21 mouse cellular contexts compared by ENCODE assay signal in genomic region chr14:105619449-105619848, GRCm38 (mm10).
"Had no signal": no experiment of that assay in that cellular context is flagged by ENCODE, and none has a peak within 500 bp of the region (broad histone marks: within the 10 kb centered on the region; RNA-seq: fewer than 3 reads in every experiment).

No protein-coding gene starts in this region.

- H3K9me3 ChIP-seq: midbrain, embryonic 10.5 days; midbrain, embryonic 13.5 days; neural tube, embryonic 13.5 days had no signal

- H3K36me3 ChIP-seq: midbrain, embryonic 10.5 days; midbrain, embryonic 13.5 days; neural tube, embryonic 13.5 days had no signal

- H3K4me3 ChIP-seq: layer of hippocampus, adult 2 months; left cerebral cortex, adult 2 months; megakaryocyte, embryonic 14.5 days; midbrain, embryonic 10.5 days; midbrain, embryonic 13.5 days; myocyte; neural tube, embryonic 13.5 days had no signal

- DNase-seq: kidney, adult 2 months; layer of hippocampus, postnatal 36 days; lung, adult 18-20 months; lung, postnatal 14 days; retina, postnatal 1 day; right cerebral cortex, postnatal 25 days; spleen, adult 18-20 months; thymus, adult 2 months; thymus, postnatal 14 days; thymus, postnatal 4 days had no signal

- H3K27ac ChIP-seq: layer of hippocampus, adult 2 months; left cerebral cortex, adult 2 months; liver, embryonic 14.5 days; macrophage; midbrain, embryonic 10.5 days; midbrain, embryonic 13.5 days; neural tube, embryonic 13.5 days had no signal

- H3K4me1 ChIP-seq: midbrain, embryonic 10.5 days; midbrain, embryonic 13.5 days; neural tube, embryonic 13.5 days had no signal

- H3K9ac ChIP-seq: liver, embryonic 14.5 days; midbrain, embryonic 13.5 days; neural tube, embryonic 13.5 days had no signal

- H3K27me3 ChIP-seq: megakaryocyte, embryonic 14.5 days; midbrain, embryonic 13.5 days; neural tube, embryonic 13.5 days had no signal

- ATAC-seq: intestine, postnatal 0 days; midbrain, embryonic 13.5 days; midbrain, embryonic 16.5 days had no signal

- H3K4me2 ChIP-seq: midbrain, embryonic 13.5 days; neural tube, embryonic 13.5 days had no signal
